ENCODE assay signal across 13 mouse cellular contexts in the genomic region with DNA sequence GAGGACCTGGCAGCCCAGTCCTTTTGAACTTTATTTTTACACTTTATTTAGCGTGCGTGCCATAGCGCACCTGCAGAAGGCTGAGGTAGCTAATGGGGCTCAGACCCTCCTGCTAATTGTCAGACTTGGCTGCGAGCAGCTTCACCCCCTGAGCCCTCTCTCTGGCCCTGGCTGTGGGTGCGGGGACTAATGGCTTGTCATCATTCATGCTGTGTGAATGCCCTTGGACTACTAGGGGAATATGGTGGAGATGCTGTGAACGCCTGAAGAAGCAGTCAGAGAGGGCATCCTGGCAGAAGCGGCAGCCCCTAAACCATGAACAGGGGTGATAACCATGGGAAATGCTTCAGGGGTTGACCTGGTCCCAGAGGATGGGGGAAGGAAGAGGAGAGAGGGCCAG.
DNase-seq lines count a peak whose midpoint lies in the region; ATAC-seq lines count a peak whose summit lies in the region.
"Had no signal": no experiment of that assay in that cellular context is flagged by ENCODE, and none has a peak within 500 bp of the region (broad histone marks: within the 10 kb centered on the region; RNA-seq: fewer than 3 reads in every experiment).

No protein-coding gene starts in this region.

- peaks cover 100% of the 10 kb centered on the region for H3K4me1 ChIP-seq in heart, embryonic 13.5 days
- peaks cover 100% of the 10 kb centered on the region for H3K4me1 ChIP-seq in lung, embryonic 15.5 days
- H3K4me1 ChIP-seq in embryonic facial prominence, embryonic 15.5 days = peaks cover 99% of the 10 kb centered on the region
- peaks cover 96% of the 10 kb centered on the region for H3K4me1 ChIP-seq in limb, embryonic 15.5 days

- H3K9me3 ChIP-seq in heart, embryonic 13.5 days = no peaks in the 10 kb centered on the region
- no peaks in the 10 kb centered on the region for H3K9me3 ChIP-seq in lung, embryonic 15.5 days
- H3K9me3 ChIP-seq in embryonic facial prominence, embryonic 15.5 days (replicated peaks) = no peaks in the 10 kb centered on the region
- H3K9me3 ChIP-seq in limb, embryonic 15.5 days = no peaks in the 10 kb centered on the region

- DNase-seq in heart, adult 18-20 months = no peak
- no peak for DNase-seq in lung, postnatal 14 days
- DNase-seq in cerebellum, postnatal 10 days = no peak
- no peak for DNase-seq in cerebellum, adult 11-12 months
- DNase-seq: layer of hippocampus, postnatal 36 days had no signal

- no peaks in the 10 kb centered on the region for H3K27me3 ChIP-seq in heart, embryonic 13.5 days (replicated peaks)
- H3K27me3 ChIP-seq in lung, embryonic 15.5 days = no peaks in the 10 kb centered on the region
- H3K27me3 ChIP-seq in embryonic facial prominence, embryonic 15.5 days = no peaks in the 10 kb centered on the region
- no peaks in the 10 kb centered on the region for H3K27me3 ChIP-seq in limb, embryonic 15.5 days

- H3K27ac ChIP-seq in heart, embryonic 13.5 days (replicated peaks) = peak overlapping the region; percentile 73
- H3K27ac ChIP-seq in lung, embryonic 15.5 days = peak overlapping the region; percentile 96
- H3K27ac ChIP-seq in embryonic facial prominence, embryonic 15.5 days (replicated peaks) = peak overlapping the region; percentile 77; the same call in 1 of the 2 replicates
- peak overlapping the region; percentile 78 for H3K27ac ChIP-seq in limb, embryonic 15.5 days
- H3K27ac ChIP-seq: macrophage had no signal

- WGBS in heart, embryonic 13.5 days = 83% methylated on average over 7 of the region's 7 CpGs
- 85% methylated on average over 7 of the region's 7 CpGs for WGBS in lung, embryonic 15.5 days
- WGBS in embryonic facial prominence, embryonic 15.5 days = 85% methylated on average over 7 of the region's 7 CpGs
- 74% methylated on average over 7 of the region's 7 CpGs for WGBS in limb, embryonic 15.5 days

- H3K4me2 ChIP-seq in heart, embryonic 13.5 days = no peak overlapping the region
- H3K4me2 ChIP-seq in lung, embryonic 15.5 days = 0 out of 2 replicates have a peak overlapping the region, but pooled peaks have one; percentile 32
- no peak overlapping the region for H3K4me2 ChIP-seq in embryonic facial prominence, embryonic 15.5 days (replicated peaks)
- H3K4me2 ChIP-seq in limb, embryonic 15.5 days = no peak overlapping the region

- peak overlapping the region; percentile 55 for H3K9ac ChIP-seq in heart, embryonic 13.5 days
- H3K9ac ChIP-seq in lung, embryonic 15.5 days = no peak overlapping the region
- H3K9ac ChIP-seq in embryonic facial prominence, embryonic 15.5 days = no peak overlapping the region
- H3K9ac ChIP-seq in limb, embryonic 15.5 days = no peak overlapping the region

- no peak overlapping the region for H3K4me3 ChIP-seq in heart, embryonic 13.5 days
- no peak overlapping the region for H3K4me3 ChIP-seq in lung, embryonic 15.5 days
- no peak overlapping the region for H3K4me3 ChIP-seq in embryonic facial prominence, embryonic 15.5 days (replicated peaks)
- H3K4me3 ChIP-seq in limb, embryonic 15.5 days = no peak overlapping the region

- no peak for ATAC-seq in heart, embryonic 13.5 days (ENCODE audit: extremely low read depth, insufficient number of reproducible peaks, low FRiP score, low TSS enrichment)
- ATAC-seq in lung, embryonic 15.5 days (ENCODE audit: borderline replicate concordance, extremely low read depth, low FRiP score, low TSS enrichment) = no peak
- ATAC-seq in embryonic facial prominence, embryonic 15.5 days (ENCODE audit: insufficient number of reproducible peaks, low FRiP score, low TSS enrichment, low read depth) = no peak
- no peak for ATAC-seq in limb, embryonic 15.5 days (ENCODE audit: insufficient number of reproducible peaks, low FRiP score, low TSS enrichment, low read depth)
- ATAC-seq: CD4-positive, CD25-positive, alpha-beta regulatory T cell, adult 4 months; forebrain, embryonic 16.5 days; inflammation-experienced regulatory T-cells, adult 6 months had no signal

- no peaks in the 10 kb centered on the region for H3K36me3 ChIP-seq in heart, embryonic 13.5 days
- H3K36me3 ChIP-seq in lung, embryonic 15.5 days = no peaks in the 10 kb centered on the region
- no peaks in the 10 kb centered on the region for H3K36me3 ChIP-seq in embryonic facial prominence, embryonic 15.5 days
- 0 out of 2 replicates have a peak, but pooled peaks cover 2% of the 10 kb centered on the region for H3K36me3 ChIP-seq in limb, embryonic 15.5 days
